Mouse (Mus musculus) layer of hippocampus, postnatal 10 days (tissue): ENCODE measurements around the gene Dnaaf1. TPM values are rescaled to one million over a fixed set of nuclear protein-coding genes. Genes with fewer than 3 reads are reported as not detected.
A peak's percentile ranks its signal among the peaks of the same experiment; 100 is the strongest.

Source experiments
- DNase-seq, 2 experiments: peaks; one replicate each; pipeline ENCODE4 v3.0.0; 2021; ENCODE audit warnings: low spot score in 2 of 2
- long read RNA-seq: library from polyadenylated mRNA; stranded (forward); transcript quantifications from one replicate; pipeline ENCODE4 v2.0.0, GENCODE M21; 2023
- total RNA-seq, 2 experiments: library from RNA; stranded (reverse); gene quantifications; 2 replicates each; pipeline ENCODE4 v1.2.3; 2021

Dnaaf1 gene
- total RNA-seq = under 1 TPM; 0.45 to 0.57 TPM
- long read RNA-seq, partial matches to known transcripts = 1 of 2 reads
- long read RNA-seq, other reads (novel, unspliced or antisense) = 0 of 2 reads

DNA sequence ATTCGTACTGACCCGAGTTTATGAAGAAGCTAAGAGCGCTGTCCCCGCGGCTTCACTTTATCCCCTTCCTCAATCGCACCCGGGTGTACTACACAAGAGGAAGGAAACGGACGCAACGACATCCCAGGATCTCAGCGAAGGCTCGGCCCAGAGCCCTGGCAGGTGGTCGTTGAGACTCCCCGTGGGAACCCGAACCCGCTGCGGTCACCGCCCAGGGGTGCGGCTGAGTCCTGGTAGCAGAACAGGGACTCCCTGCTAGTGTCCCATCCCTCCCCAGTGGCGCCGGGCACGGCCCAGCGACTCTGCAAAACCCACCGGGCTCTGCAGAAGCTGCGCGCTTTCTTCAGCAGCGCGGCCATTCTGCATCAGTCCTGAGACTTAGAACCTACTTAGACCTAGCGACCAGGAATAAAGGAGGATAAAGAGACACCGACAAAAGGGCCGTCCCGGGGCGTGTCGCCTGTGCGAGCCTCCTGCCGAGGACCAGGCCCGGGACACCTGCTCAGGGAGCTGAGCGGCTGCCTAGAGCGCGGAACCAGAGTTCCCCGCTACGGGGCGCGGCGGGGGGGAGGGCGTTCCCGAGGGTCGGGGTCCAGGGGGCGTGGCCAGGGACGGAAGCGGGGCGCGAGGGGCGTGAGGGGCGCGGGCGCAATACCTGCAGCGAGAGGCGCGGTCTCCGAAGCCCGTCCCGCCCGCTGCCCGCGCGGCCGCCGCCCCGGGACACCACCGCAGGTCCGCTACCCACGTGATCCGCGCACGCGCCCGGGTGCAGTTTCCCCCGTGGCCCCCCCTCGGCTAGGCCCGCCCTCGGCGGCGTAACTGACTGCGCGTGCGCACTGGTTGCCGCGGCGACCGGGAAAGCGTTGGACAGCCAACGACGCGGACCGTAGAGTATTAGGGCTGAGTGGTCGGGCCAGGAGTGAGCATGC is at the start of gene Dnaaf1, which contains the start of gene Hsdl1:
Gene Dnaaf1 (plus strand): TSS at position 799 of the 929 bp plus-strand sequence.
Gene Hsdl1 (minus strand): TSS at position 747 of the 929 bp plus-strand sequence.
- DNase-seq = peak; percentile 96 to 98

DNA sequence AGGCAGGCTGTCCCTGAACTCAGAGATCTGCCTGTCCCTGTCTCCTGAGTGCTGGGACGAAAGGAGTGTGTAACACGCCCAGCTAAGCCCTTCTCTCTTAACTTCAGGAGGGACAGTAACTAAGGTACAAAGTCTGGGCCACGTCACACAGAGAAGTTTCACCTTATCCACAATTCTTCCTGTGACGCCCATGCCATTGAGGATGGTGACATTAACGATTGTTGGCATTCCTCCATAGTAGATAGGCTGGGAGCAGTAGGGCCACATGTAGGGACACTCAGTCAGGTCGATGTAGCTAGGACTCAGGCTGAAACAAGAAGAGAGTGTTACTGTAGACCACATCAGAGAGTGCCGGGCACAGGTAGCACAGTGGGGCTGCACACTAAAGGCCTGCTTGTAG is 46.3 kb upstream of the Dnaaf1 start:
- DNase-seq = no peak

DNA sequence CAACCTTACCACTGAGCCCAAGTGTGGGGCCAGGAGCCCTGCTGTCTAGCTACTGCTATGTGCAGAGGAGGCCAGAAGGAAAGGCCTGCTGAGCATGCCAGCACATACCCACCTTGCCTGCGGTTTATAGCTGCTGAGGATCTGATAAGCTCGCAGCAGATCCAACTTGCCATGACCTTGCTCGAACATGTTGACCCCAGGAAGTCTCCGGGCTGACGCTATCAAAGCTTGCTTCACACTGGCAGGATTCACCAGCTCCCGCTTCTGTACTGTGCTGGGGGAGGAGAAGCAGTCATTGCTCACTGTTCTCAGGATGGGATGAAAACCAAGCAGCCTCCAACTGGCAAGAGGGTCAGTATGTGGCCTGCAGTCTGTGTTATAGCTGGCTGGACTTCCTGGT is 44.1 kb upstream of the Dnaaf1 start:
- no peak for DNase-seq

DNA sequence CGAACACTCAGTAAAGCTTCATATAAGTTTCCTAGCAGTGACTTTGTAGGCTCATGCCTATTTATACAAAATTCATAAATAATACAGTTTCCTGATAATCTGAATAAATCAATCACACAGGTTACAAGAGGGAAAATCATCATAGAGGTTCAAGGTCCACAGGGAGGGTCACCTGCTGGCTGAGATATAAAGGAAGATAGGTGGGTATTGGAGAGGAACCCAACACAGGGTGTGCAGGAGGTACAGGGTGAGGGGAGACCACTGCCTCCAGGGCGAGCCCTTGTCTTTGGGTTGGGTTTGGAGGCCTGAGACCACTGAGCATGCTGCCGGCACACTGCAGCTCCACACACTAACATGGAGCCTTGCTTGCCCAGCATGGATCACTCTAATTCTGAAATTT is 43.6 kb upstream of the Dnaaf1 start:
- DNase-seq = no peak

DNA sequence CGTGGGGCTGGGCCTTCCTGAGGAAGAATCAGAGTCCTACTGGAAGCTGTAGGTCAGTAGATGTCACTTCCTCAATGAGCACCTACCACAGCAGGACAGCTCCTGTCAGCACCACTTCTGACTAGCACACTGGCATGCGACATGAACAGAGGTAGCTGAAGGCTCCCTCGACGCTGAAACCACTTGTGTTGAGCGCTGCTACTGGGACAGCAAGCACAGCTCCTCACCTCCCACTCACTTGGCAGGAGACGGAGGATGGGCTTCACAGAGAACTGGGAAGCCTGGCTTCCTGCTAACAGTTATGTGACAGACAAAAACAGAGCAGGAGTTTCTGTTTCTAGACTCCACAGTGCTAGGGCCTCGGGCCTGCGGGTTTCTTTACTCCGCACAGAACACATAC is 43.1 kb upstream of the Dnaaf1 start:
- peak; percentile 27 to 32 for DNase-seq

DNA sequence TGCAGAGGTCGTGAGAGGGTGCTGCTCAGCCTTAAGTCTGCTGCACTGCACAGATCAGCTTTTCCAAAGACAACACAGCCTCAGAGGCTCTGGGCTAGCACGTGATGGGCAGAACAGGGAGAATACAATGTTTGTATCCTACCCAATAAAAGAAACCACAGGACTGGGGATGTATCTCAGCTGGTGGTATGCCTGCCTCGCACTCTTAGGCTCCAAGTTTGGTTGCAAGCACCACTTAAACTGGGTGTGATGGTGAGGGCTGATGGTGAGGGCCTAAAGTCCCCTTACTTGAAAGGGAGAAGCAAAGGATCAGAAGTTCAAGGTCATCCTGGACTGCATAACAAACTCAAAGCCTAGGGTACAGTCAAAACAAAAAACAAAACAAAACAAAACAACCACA is 30.4 kb upstream of the Dnaaf1 start:
- no peak for DNase-seq

DNA sequence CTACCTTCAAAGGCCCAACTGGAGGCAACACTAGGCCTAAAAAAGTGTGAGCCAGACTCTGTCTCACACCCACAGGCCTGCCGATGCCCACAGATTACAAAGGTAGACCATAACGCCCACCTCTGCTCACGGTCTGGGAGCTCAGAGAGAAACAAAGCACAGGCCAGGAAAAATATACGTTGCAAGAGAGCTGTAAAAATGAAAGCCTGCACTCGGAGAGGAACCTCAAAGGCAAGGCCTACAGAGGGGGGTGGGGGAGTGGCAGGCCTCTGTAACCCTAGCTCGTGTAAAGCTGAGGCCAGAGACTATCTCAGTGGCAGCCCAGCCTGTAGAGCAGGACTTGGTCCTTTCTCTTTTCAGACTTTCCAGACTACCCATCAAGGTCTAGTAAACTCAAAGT is 29.9 kb upstream of the Dnaaf1 start:
- DNase-seq = no peak

DNA sequence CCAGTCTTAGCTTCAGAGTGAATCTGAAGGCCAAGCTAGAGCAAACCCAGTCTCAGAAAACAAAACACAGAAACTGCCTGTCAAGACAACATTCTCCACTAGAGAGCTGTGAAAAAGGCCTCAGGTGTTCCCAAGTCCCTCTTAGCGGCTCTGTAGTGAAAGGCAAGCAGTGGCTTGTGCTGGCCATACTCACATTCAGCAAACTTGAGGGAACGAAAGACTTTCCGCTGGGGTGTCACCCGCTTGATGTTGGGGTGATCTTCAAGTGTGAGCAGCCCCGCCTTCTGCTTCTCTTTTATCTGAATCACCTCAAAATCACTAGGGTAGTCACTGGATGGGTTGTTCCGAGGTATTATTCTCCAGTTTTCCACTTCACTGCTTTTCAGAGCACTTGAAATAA is 29.2 kb upstream of the Dnaaf1 start:
- DNase-seq = no peak

DNA sequence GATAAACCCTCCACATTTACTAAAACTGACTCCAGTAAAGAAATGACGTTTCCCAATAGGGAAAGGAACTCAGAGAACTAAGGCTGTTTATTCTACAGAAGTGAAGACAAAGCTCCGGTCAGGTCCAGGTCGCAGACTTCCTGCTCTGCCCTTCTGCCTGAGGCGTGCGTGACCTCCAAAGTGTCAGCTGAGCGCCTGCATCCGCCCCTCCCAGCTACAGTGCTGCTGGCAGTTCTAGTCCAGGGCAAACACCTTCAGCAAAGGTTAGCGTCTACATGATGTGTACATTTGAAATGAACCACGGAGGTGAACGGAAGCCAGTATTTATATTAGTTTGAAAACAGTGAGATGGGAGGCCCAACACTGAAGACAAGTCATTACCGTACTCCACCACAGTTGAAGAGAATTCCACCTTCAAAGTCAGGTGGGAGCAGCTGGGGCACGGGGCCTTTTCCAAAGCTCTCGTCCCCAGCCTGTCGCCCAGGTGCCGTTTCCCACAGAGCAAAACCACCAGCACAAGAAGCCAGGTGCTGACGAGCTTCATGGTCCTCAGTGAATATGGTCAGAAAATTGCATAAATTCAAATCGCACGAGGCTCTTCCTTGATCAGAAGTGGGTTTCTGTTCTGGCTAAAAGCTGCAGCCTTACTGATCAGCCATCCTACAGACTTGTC is 27.9 kb upstream of the Dnaaf1 start:
- DNase-seq = no peak

DNA sequence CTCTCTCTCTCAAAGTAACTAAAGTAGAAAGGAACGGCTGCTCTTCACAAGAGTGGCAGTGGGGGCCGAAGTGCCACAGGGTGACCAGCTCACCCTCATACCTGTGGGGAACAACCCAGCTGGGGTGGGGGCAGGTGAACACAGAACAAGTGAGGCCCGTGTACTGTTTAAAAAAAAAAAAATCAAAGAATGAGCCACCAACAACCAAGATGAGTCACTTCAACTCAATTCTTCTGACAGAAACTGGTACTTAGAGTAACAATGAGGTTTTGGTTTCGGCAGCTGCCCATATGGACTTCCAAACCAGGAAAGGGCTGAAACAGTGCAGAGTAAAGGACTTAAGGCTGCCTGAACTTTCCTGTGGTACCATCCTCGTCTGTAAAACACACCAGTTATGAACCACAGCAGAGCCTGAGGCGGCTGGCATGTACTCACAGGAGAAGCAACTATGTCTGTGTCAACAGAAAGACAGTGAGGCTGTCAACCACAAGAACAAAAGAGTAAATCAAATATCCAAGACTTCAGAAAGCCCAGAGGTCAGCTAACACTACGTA is 26.4 kb upstream of the Dnaaf1 start:
- DNase-seq = no peak

DNA sequence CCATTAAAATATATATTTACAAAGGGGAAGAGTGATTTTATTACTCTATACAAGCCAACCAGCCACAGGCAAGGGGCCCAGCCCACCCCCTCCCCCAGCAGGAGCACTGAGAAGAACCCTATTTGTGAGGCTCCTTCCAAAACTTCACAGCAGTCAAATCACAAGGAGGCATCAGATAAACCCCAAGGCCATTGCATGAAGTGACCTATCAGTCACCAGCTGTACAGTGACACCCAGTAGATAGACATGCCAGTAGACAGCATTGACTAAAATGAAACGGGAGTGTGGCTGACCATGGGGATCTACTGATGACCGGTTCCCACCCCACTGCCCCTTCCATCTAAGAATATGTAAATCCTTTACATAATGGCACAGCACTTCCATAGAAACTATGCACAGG is 22.1 kb upstream of the Dnaaf1 start:
- DNase-seq = no peak

DNA sequence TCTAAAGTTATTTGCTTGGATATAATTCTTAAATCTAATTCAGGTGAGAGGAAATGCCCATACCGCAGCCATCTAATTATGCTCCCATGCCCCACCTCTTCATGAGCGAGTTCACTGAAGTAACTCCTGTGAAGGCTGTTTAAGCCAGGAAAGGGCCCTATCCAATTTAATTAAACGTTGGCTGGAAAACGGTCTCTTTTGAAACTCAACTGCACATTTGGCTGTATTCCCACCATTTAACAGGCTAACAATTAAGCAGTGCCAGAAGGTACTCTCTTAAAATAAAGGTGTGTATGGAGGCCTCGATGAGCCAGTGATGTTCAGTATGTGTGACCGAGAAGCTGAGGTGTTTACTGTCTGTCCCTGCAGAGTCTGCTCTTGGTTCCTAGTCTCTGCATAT is 19.2 kb upstream of the Dnaaf1 start:
- no peak for DNase-seq

DNA sequence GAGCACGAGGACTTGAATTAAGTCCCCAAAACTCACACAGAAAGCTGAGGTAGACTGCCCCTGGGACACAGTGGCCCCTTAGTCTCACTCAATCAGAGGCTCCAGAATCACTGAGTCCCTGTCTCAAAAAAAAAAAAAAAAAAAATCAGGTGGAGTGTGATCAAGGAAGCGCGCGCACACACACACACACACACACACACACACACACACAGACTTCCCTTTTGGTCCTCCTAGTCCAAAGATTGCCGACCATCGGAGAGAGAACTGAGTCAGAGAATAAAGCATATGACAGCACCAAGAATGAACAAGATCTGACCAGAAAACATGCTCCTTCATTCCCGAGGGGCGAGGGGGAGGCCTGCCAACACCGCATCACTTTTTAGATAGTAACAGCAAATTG is 17.9 kb upstream of the Dnaaf1 start:
- DNase-seq = no peak

DNA sequence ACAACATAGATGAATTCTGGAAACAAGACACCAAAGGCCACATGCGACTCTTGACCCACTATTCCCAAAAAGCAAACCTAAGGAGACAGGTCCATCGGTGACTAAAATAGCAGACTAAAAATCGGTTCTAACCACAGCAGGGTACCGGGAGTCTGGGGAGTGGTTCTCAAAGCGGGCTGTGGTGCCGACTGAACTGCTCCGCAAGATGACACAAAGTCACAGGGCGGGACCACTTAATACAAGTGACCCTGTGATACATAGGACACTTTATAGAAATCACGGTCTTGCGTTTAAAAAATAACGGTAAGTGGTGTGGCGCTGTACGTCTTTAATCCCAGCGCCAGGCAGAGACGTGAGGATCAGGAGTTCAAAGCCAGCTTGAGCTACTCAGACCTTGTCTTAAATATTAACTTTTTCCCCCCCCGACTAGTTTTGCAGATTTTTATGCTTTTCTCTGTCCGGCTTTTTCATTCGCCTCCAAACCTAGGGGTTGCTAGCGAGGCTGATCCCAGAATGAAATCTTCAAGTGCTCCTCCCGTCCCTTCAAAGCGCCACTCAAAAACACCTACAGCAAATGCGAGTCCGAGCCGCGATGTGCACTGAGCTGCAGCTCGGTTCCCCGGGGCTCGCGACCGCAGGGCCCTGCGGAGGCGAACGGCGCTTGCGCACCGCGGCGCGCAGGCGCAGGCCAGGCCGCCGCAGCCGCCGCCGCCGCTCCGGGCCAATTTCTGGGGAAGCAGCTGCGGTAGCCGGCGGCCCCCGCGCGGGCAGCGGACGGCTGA is 17.0 kb upstream of the Dnaaf1 start:
- peak; percentile 16 to 19 for DNase-seq

DNA sequence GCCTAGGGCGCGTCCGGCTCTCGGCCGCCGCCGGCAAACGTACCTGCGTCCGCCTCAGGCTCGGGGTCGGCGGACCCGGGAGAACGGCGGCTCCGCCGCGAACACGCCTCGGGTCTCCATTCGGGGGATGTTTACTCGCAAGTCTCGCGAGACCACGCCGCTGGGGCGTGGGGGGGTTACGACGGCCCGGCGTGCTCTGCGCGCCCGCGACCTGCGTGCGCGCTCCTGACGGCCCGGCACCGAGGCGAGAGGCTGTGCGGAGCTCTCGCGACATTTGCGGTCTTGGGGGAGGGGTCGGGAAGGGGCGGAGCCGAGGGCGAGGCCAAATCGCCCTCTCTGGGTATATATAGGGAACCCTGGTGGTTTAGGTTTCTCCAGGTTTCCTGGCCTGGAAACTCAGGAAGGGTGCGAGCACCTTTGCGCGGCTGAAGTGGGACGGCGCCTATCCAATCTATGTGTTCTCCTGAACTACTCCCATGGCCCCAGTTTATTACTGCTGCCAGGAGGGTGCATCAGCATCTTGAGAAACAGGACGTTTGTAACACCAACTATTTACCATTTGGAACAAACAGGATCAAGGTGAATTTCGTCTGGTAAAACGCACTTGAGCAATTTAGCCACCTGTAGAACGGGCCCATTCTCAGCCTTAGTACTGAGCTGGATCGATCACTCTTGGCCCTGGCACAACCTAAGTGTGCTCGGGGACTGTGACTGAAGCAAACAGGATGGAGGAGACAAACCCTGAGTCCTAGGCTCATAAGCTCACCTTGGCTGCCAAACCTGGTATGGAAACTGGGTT is 16.2 kb upstream of the Dnaaf1 start, which contains the start of gene Mbtps1:
Gene Mbtps1 (minus strand): TSS at position 133 of the 799 bp plus-strand sequence.
- DNase-seq = peak; percentile 97 to 99

DNA sequence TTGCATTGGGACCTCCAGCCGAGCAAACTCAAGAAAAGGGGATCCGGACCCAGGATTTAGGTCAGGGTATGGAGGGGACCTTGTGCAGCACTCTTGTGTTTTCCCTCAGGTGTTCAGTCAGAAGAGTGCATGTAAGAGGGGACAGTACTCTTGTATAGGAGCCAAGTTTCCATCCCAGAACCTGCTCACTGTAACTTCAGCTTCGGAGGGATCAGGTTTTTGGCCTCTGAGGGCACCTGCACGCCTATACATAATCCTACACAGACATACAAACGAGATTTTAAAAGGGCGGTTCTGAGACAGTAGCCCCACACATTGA is 15.7 kb upstream of the Dnaaf1 start:
- DNase-seq = no peak

DNA sequence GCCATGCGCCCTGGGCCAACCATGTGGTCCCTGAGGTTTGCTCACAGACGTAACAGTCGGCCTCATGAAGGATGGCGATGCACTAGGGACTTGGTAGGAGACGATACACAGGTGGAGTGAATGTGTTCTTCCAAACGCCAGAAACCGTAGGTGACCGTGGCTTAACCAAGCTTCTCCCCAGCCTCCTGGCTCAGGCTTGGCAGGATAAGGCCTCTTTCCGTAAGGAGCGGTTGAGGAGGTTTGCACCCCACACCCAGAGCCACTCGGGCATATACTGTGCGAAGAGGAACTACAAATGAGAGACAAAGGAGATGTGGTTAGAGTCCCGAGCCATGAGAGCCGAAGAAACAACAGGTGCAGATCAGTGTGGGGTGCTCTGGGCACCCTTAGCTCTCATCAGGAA is 11.2 kb upstream of the Dnaaf1 start:
- no peak for DNase-seq

DNA sequence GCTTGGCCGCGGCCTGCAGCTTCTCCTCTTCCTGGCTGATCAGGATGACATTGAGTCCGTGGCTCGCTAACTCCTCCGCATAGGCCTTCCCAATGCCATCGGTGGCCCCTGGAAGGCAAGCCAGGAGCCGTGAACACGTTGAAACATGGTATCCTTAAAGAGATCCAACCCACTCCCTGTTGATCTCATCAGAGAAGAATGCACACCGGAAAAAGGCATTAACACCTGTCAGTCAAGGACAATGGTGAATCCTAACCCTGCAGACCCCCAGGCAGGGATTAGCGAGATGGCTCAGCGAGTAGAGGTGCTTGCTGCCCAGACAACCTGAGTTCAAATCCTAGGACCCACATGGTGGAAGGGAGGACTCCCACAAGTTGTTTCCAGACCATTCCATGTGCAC is 8.7 kb upstream of the Dnaaf1 start:
- no peak for DNase-seq

DNA sequence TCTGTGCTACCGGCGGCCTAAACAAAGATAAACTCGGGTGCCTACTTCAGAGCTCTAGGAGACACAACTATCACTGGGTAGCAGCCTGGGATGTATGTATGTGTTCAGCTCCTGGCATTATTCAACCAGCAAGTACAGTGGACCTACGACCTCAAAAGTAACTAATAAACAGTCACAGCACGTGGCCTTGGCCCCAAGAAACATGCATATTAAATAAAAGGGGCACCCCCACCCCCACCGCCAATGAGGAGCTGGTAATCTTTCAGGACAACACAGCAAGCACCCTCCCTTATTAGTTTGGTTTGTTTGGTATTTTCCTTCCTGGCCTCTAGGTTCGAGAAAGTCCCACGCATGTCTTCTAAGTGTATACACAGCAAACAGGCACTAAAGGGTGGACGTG is 6.8 kb upstream of the Dnaaf1 start:
- DNase-seq = no peak

DNA sequence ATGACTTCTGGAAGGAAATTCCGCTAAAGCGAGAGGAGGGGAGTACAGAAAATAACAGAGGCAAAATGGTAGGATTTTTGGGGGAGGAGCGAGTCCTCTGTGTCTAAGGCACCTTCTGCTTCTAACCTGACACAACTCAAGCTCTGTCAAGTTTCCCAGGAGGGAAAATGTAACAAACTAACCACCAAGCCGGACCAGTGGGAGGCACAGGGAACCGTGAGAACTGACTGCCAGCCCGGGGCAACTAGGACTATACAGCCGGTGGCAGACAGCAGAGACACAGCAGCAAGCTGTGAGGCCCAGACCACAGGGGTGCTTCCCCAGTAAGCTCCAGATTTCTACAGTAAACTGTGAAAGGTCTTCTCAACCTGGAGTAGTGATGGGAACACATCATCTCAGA is 6.1 kb upstream of the Dnaaf1 start:
- no peak for DNase-seq

DNA sequence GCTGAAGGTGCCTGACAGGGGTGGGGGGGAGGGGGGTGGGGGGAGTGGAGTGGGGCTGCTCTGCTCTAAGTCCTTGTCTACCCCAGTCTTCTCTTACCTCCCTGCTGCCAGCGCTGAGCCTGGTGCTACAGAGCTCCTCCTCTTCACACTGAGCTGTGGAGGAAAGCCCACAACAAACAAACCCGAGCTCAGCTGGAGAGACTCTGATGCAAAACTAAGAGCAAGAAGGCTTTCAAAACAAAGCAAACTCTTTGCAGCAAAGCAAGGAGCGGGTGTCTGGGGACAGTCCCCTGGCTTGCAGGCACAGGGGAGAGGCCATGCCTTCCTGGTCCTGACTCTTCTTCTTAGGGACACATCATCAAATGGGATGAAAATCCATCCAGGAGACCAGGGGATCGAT is 5.2 kb upstream of the Dnaaf1 start:
- no peak for DNase-seq
